In the genomic region with DNA sequence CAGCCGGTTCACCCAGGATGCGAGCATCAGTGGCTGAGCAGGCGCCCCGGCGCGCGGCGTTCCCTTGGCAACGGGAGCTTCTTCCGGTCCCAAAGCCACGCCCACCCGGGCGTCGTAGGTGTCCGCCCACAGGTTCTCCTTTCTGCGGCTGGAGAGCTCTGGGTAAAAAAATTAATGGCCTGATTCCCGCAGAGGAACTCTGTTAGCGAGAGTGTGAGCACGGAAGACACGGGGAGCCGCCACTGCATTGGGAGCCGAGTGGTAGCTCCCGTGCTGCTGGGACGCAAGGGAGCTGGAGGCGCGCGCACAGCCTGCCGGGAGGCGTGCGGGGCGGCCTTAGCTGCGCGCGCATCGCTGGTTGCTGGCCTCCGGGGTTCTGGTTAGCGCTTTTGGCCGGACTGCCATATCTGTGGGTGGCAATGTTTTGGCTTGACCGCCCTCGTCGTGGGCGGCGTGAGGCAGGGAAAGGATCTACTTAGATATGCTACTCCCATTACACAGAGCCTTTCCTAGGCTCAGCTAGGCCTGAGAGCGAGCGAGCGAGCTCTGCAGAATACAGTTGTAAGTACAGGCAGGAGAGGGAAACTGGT, we compare ENCODE assay signal across 8 mouse cellular contexts. TPM values are rescaled to one million over a fixed set of nuclear protein-coding genes. Genes with fewer than 3 reads are reported as not detected.
DNase-seq lines count a peak whose midpoint lies in the region; ATAC-seq lines count a peak whose summit lies in the region.

Arl6 (minus strand) TSS at position 290 of the 590 bp plus-strand sequence.

- H3K4me1 ChIP-seq in forebrain, embryonic 11.5 days (replicated peaks; ENCODE audit: control insufficient read depth, insufficient read depth, low read length) = no peaks in the 10 kb centered on the region
- H3K4me1 ChIP-seq in heart, embryonic 15.5 days (replicated peaks) = 0 out of 2 replicates have a peak, but pooled peaks cover 4% of the 10 kb centered on the region
- peaks cover 10% of the 10 kb centered on the region for H3K4me1 ChIP-seq in liver, embryonic 12.5 days

- no peaks in the 10 kb centered on the region for H3K36me3 ChIP-seq in forebrain, embryonic 11.5 days (ENCODE audit: control insufficient read depth, insufficient read depth, low read length)
- H3K36me3 ChIP-seq in heart, embryonic 15.5 days = no peaks in the 10 kb centered on the region
- no peaks in the 10 kb centered on the region for H3K36me3 ChIP-seq in liver, embryonic 12.5 days
- H3K36me3 ChIP-seq in splenic B cell, adult 2 months (ENCODE audit: control insufficient read depth, insufficient read depth, low read length, poor library complexity, severe bottlenecking) = no peaks in the 10 kb centered on the region

- peak; percentile 81 to 83 for DNase-seq in CD8-positive naive resting alpha-beta T cell, adult 2 months (ENCODE audit: low read depth in 2 of 2, low spot score in 2 of 2)
- DNase-seq in c-Kit-positive CD71-positive TER-119-positive erythroid progenitor cells, embryonic 14.5 days (ENCODE audit: low spot score) = peak; percentile 79
- peak; percentile 96 for DNase-seq in forebrain, embryonic 11.5 days (ENCODE audit: low spot score)
- DNase-seq in kidney, postnatal 14 days = peak; percentile 96
- peak; percentile 94 for DNase-seq in naive thymus-derived CD4-positive, alpha-beta T cell, adult 2 months (ENCODE audit: low read depth)
- DNase-seq in splenic B cell, adult 2 months (ENCODE audit: low read depth, low spot score) = peak; percentile 94

- WGBS in forebrain, embryonic 11.5 days = under 1% methylated on average over 46 of the region's 46 CpGs
- under 1% methylated on average over 46 of the region's 46 CpGs for WGBS in heart, embryonic 15.5 days
- WGBS in liver, embryonic 12.5 days (ENCODE audit: insufficient replicate concordance) = 1% methylated on average over 46 of the region's 46 CpGs

- H3K27ac ChIP-seq in forebrain, embryonic 11.5 days (ENCODE audit: low read depth, low read length) = peak within 1 kb of the TSS; percentile 97
- peak within 1 kb of the TSS; percentile 99 for H3K27ac ChIP-seq in heart, embryonic 15.5 days
- peak within 1 kb of the TSS; percentile 88 for H3K27ac ChIP-seq in liver, embryonic 12.5 days

- H3K9ac ChIP-seq in forebrain, embryonic 11.5 days (ENCODE audit: low read length) = peak within 1 kb of the TSS; percentile 72
- H3K9ac ChIP-seq in heart, embryonic 15.5 days = peak within 1 kb of the TSS; percentile 74
- H3K9ac ChIP-seq in liver, embryonic 12.5 days = peak within 1 kb of the TSS; percentile 68

- H3K4me2 ChIP-seq in forebrain, embryonic 11.5 days (ENCODE audit: low read depth, low read length, severe bottlenecking) = peak within 1 kb of the TSS; percentile 60
- H3K4me2 ChIP-seq in heart, embryonic 15.5 days = peak within 1 kb of the TSS; percentile 77
- H3K4me2 ChIP-seq in liver, embryonic 12.5 days = peak within 1 kb of the TSS; percentile 80

- H3K27me3 ChIP-seq in forebrain, embryonic 11.5 days (ENCODE audit: control insufficient read depth, insufficient read depth, low read length) = no peaks in the 10 kb centered on the region
- H3K27me3 ChIP-seq in heart, embryonic 15.5 days = peaks cover 4% of the 10 kb centered on the region; the same call in 1 of the 2 replicates
- H3K27me3 ChIP-seq in liver, embryonic 12.5 days (replicated peaks) = peaks cover 6% of the 10 kb centered on the region; the same call in 1 of the 2 replicates
- no peaks in the 10 kb centered on the region for H3K27me3 ChIP-seq in splenic B cell, adult 2 months (ENCODE audit: control insufficient read depth, insufficient read depth, low read length, poor library complexity, severe bottlenecking)

- no peaks in the 10 kb centered on the region for H3K9me3 ChIP-seq in forebrain, embryonic 11.5 days (ENCODE audit: control insufficient read depth, low read length)
- H3K9me3 ChIP-seq in heart, embryonic 15.5 days (replicated peaks) = no peaks in the 10 kb centered on the region
- no peaks in the 10 kb centered on the region for H3K9me3 ChIP-seq in liver, embryonic 12.5 days (replicated peaks)

- H3K4me3 ChIP-seq in forebrain, embryonic 11.5 days (ENCODE audit: low read depth, low read length) = peak within 1 kb of the TSS; percentile 68
- peak within 1 kb of the TSS; percentile 77 for H3K4me3 ChIP-seq in heart, embryonic 15.5 days
- H3K4me3 ChIP-seq in liver, embryonic 12.5 days = peak within 1 kb of the TSS; percentile 74

- peak; percentile 99 for ATAC-seq in forebrain, embryonic 11.5 days (replicated peaks; ENCODE audit: low FRiP score)
- ATAC-seq in heart, embryonic 15.5 days (replicated peaks; ENCODE audit: insufficient number of reproducible peaks, insufficient read depth, low FRiP score, low read depth) = peak; percentile 99
- peak; percentile 98 for ATAC-seq in liver, embryonic 12.5 days

RNA-seq across cellular contexts. Expression of gene Arl6, which starts in this region (rescaled TPM):
- 54.4 and 55.6 TPM in 2 replicates for polyA plus RNA-seq in forebrain, embryonic 11.5 days (2014; fragmentation: Nextera tagmentation; extraction: Ambion mirVana)
- 19.2 and 22.2 TPM in 2 replicates for polyA plus RNA-seq in heart, embryonic 15.5 days (2015; fragmentation: Nextera tagmentation; extraction: Ambion mirVana)
- polyA plus RNA-seq in liver, embryonic 12.5 days (2016; fragmentation: Nextera tagmentation; extraction: Ambion mirVana) = 7.0 and 7.1 TPM in 2 replicates

Comparison
In these comparisons a context has a peak if more than half of its experiments do, and no peak if none do; other contexts are left out.
1. Peak in every context shown above with its lines: DNase-seq, ATAC-seq, H3K4me3 ChIP-seq and H3K27ac ChIP-seq.